ENCODE assay signal across 21 mouse cellular contexts in the genomic region with DNA sequence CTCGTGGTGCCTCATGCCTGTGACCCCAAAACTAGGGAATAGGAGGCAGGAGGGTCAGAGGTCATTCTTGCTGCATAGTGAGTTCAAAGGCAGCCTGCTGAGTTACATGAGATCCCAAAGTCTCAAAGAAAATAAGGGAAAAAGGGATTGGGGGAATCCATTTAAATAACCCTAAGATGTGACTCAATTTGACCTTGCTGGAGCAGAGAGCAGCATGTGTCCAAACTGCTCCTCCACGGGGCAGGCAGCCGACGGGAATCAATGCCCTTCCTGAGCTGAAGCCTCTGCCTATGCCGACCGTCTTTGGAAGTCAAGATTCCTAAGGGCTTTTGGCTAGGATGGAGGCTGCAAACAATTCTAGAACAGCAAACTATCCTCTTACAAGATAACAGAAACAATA. TPM values are rescaled to one million over a fixed set of nuclear protein-coding genes. Genes with fewer than 3 reads are reported as not detected.
DNase-seq lines count a peak whose midpoint lies in the region; ATAC-seq and TF ChIP-seq lines count a peak whose summit lies in the region.
"Had no signal": no experiment of that assay in that cellular context is flagged by ENCODE, and none has a peak within 500 bp of the region (broad histone marks: within the 10 kb centered on the region; RNA-seq: fewer than 3 reads in every experiment).

No protein-coding gene starts in this region.

- H3K79me2 ChIP-seq in liver, adult 2 months (ENCODE audit: control insufficient read depth, insufficient read depth, low read length), result peaks cover 6% of the 10 kb centered on the region; the same call in 1 of the 2 replicates

- TF ChIP-seq CTCF in liver, adult 2 months (IDR thresholded peaks at IDR 0.05; ENCODE audit: low read depth, low read length), result no peak

- no peak overlapping the region for H3K27ac ChIP-seq in liver, adult 2 months (replicated peaks; ENCODE audit: insufficient read depth, low read depth, low read length)
- H3K27ac ChIP-seq in liver, embryonic 12.5 days, result no peak overlapping the region
- H3K27ac ChIP-seq: embryonic facial prominence, embryonic 10.5 days; embryonic facial prominence, embryonic 12.5 days; forebrain, embryonic 13.5 days; forebrain, embryonic 15.5 days had no signal

- H3K4me2 ChIP-seq in liver, embryonic 12.5 days, result no peak overlapping the region
- H3K4me2 ChIP-seq: embryonic facial prominence, embryonic 12.5 days; forebrain, embryonic 13.5 days; forebrain, embryonic 15.5 days had no signal

- no peaks in the 10 kb centered on the region for H3K27me3 ChIP-seq in liver, adult 2 months (ENCODE audit: control insufficient read depth, insufficient read depth, low read length)
- H3K27me3 ChIP-seq in liver, embryonic 12.5 days (replicated peaks), result no peaks in the 10 kb centered on the region
- H3K27me3 ChIP-seq: CH12.LX; embryonic facial prominence, embryonic 12.5 days; forebrain, embryonic 13.5 days; forebrain, embryonic 15.5 days had no signal

- ATAC-seq in liver, embryonic 12.5 days, result no peak
- ATAC-seq: forebrain, embryonic 13.5 days; forebrain, embryonic 15.5 days; forebrain, postnatal 0 days had no signal

- H3K4me3 ChIP-seq in liver, adult 2 months (ENCODE audit: insufficient read depth, low read depth, low read length), result no peak overlapping the region
- H3K4me3 ChIP-seq in liver, embryonic 12.5 days, result no peak overlapping the region
- H3K4me3 ChIP-seq: embryonic facial prominence, embryonic 10.5 days; embryonic facial prominence, embryonic 12.5 days; forebrain, embryonic 13.5 days; forebrain, embryonic 15.5 days had no signal

- 50% methylated on average over 6 of the region's 6 CpGs for WGBS in liver, adult 2 months
- 60% methylated on average over 6 of the region's 6 CpGs for WGBS in liver, embryonic 12.5 days (ENCODE audit: insufficient replicate concordance)

- peaks cover 10% of the 10 kb centered on the region for H3K36me3 ChIP-seq in liver, adult 2 months (ENCODE audit: control insufficient read depth, insufficient read depth, low read length)
- H3K36me3 ChIP-seq in liver, embryonic 12.5 days, result peaks cover 27% of the 10 kb centered on the region

- peaks cover 2% of the 10 kb centered on the region for H3K4me1 ChIP-seq in liver, adult 2 months (ENCODE audit: control insufficient read depth, insufficient read depth, low read length)
- H3K4me1 ChIP-seq in liver, embryonic 12.5 days, result peaks cover 6% of the 10 kb centered on the region; the same call in 1 of the 2 replicates
- H3K4me1 ChIP-seq: embryonic facial prominence, embryonic 10.5 days; embryonic facial prominence, embryonic 12.5 days; forebrain, embryonic 13.5 days; forebrain, embryonic 15.5 days had no signal

- no peak overlapping the region for H3K9ac ChIP-seq in liver, adult 2 months (ENCODE audit: low read depth, low read length)
- H3K9ac ChIP-seq in liver, embryonic 12.5 days, result no peak overlapping the region
- H3K9ac ChIP-seq: embryonic facial prominence, embryonic 12.5 days; forebrain, embryonic 13.5 days; forebrain, embryonic 15.5 days; forebrain, postnatal 0 days had no signal

- no peak for TF ChIP-seq POLR2A in liver, adult 2 months (IDR thresholded peaks at IDR 0.05; ENCODE audit: extremely low read depth, insufficient read depth, low read length)

- no peaks in the 10 kb centered on the region for H3K9me3 ChIP-seq in liver, embryonic 12.5 days (replicated peaks)
- H3K9me3 ChIP-seq: embryonic facial prominence, embryonic 10.5 days; embryonic facial prominence, embryonic 12.5 days; forebrain, embryonic 13.5 days; forebrain, embryonic 15.5 days had no signal

- peak; percentile 26 for DNase-seq in embryo, embryonic 10 days (ENCODE audit: low spot score)
- DNase-seq in embryo, embryonic 10.5 days (ENCODE audit: low spot score), result no peak
- DNase-seq in liver, adult 2 months (ENCODE audit: extremely low read depth, low read depth, low spot score), result peak; percentile 61
- DNase-seq in ES-CJ7 (ENCODE audit: low read depth, low spot score) (peak; percentile 26), ZHBTc4 (ENCODE audit: low read depth, low spot score) (peak; percentile 16)
- no peak for DNase-seq in spleen, adult 12 weeks (ENCODE audit: low spot score)
- DNase-seq: adrenal gland, adult 2 months; adrenal gland, postnatal 14 days; B cell, adult 2 months; cerebellum, adult 11-12 months; cerebellum, adult 2 months; cerebellum, adult 9-10 months; cerebellum, postnatal 10 days; cerebellum, postnatal 25 days; forebrain, postnatal 0 days had no signal

RNA-seq across cellular contexts. Expression of a gene that starts 39.9 kb away (rescaled TPM):
- total RNA-seq in liver, adult 2 months (2014; rRNA removed), result 12.1 and 13.9 TPM in 2 replicates
- polyA plus RNA-seq in liver, adult 2 months (2012; rRNA removed), result 5.5 and 6.2 TPM in 2 replicates
- 26.1 and 28.2 TPM in 2 replicates for polyA plus RNA-seq in liver, embryonic 12.5 days (2016; fragmentation: Nextera tagmentation; extraction: Ambion mirVana)

Comparison
In these comparisons a context has a peak if more than half of its experiments do, and no peak if none do; other contexts are left out.
1. DNase-seq: peak in embryo, embryonic 10 days (single experiment), liver, adult 2 months (single experiment), ES-CJ7 (single experiment) and ZHBTc4 (single experiment); none in embryo, embryonic 10.5 days (single experiment) and spleen, adult 12 weeks (single experiment).